Mouse (Mus musculus) midbrain, embryonic 14.5 days (tissue): ENCODE data around the gene Rffl. TPM values are rescaled to one million over a fixed set of nuclear protein-coding genes. Genes with fewer than 3 reads are reported as not detected.

Experiments
- ATAC-seq: fragments of 200-750 bp; cut with Nextera tagmentation; 2 replicates; pipeline ENCODE4 v1.8.0; 2017; ENCODE audit warnings: moderate number of reproducible peaks, moderate library complexity; ENCODE audit not compliant: low FRiP score, low TSS enrichment
- DNase-seq: peaks from one replicate; pipeline ENCODE4 v3.0.0-alpha.2; 2015
- H3K27ac ChIP-seq: fragments of 300-500 bp; sonication (generic); replicated peaks from 2 replicates; pipeline ENCODE4 v1.5.1; 2014; ENCODE audit warnings: mild to moderate bottlenecking, low read depth, low read length, moderate library complexity
- H3K27me3 ChIP-seq: fragments of 300-500 bp; sonication (generic); 2 replicates; pipeline ENCODE4 v1.6.1; 2014; ENCODE audit warnings: low read length, control low read depth, mixed read lengths; ENCODE audit not compliant: control insufficient read depth, insufficient read depth
- H3K36me3 ChIP-seq: fragments of 300-500 bp; sonication (generic); 2 replicates; pipeline ENCODE4 v1.6.1; 2014; ENCODE audit warnings: low read length, control low read depth; ENCODE audit not compliant: control insufficient read depth, insufficient read depth
- H3K4me1 ChIP-seq: fragments of 300-500 bp; sonication (generic); 2 replicates; pipeline ENCODE4 v1.6.1; 2014; ENCODE audit warnings: mild to moderate bottlenecking, antibody characterized with exemption, low read length, control low read depth; ENCODE audit not compliant: control insufficient read depth, insufficient read depth
- H3K4me2 ChIP-seq: fragments of 300-500 bp; sonication (generic); 2 replicates; pipeline ENCODE4 v1.6.1; 2014; ENCODE audit warnings: mild to moderate bottlenecking, low read length, moderate library complexity
- H3K4me3 ChIP-seq: fragments of 300-500 bp; sonication (generic); replicated peaks from 2 replicates; pipeline ENCODE4 v1.5.1; 2014; ENCODE audit warnings: low read depth, low read length
- H3K9ac ChIP-seq: fragments of 300-500 bp; sonication (generic); replicated peaks from 2 replicates; pipeline ENCODE4 v1.6.1; 2014; ENCODE audit warnings: mild to moderate bottlenecking, low read length, moderate library complexity
- H3K9me3 ChIP-seq: fragments of 300-500 bp; sonication (generic); 2 replicates; pipeline ENCODE4 v1.6.1; 2016; ENCODE audit warnings: low read length, control low read depth, mixed read lengths; ENCODE audit not compliant: control insufficient read depth
- WGBS: fragments of 180-500 bp; shearing (Covaris S2); extraction: QIAGEN DNeasy Blood & Tissue Kit; methylation state at CpG from one replicate; pipeline ENCODE4 v1.1.7; 2014; 5-methylcytosine and 5-hydroxymethylcytosine counted together
- polyA plus RNA-seq: library from polyadenylated mRNA; unstranded; fragments of >200 nt; fragmentation: Nextera tagmentation; extraction: Ambion mirVana; gene quantifications from 2 replicates; pipeline ENCODE4 v1.2.1, GENCODE M21; 2014

The Rffl gene
- polyA plus RNA-seq, 1 experiment from 2014 or later = 4.2 TPM

DNA sequence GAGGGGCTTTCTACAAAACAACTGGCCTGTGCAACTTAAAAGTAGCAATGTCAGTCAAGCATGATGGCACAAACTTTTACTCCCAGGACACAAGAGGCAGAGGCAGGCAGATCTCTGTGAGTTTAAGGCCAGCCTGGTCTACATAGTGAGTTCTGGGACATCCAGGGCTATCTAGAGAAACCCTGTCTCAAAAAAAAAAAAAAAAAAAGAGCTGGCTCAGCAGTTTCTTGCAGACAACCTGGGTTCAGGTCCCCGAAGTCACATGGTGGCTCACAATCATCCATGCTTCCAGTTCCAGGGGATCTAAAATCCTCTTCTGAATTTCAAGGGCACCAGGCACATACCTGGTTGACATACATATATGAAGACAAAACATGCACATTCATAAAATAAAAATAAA lies 115.1 kb downstream of the Rffl start:
- DNase-seq = no peak
- no peak for ATAC-seq
- Histone ChIP-seq H3K36me3 (no peaks in the 10 kb centered on the region), H3K27ac (no peak overlapping the region), H3K9me3 (no peaks in the 10 kb centered on the region), H3K9ac (no peak overlapping the region), H3K4me2 (no peak overlapping the region), H3K4me3 (no peak overlapping the region), H3K4me1 (no peaks in the 10 kb centered on the region), H3K27me3 (no peaks in the 10 kb centered on the region)
- 88% methylated on average over 1 of the region's 1 CpGs for WGBS

Other genes starting within 250 kb of the Rffl start
- 0.46 and 0.55 TPM in 2 replicates for gene Cct6b, start 106.9 kb downstream of the Rffl start, polyA plus RNA-seq
- gene Zfp830, start 106.9 kb downstream of the Rffl start, polyA plus RNA-seq = 24.2 and 26.9 TPM in 2 replicates
- gene Lig3, start 90.1 kb downstream of the Rffl start, polyA plus RNA-seq = 23.0 and 35.3 TPM in 2 replicates
- gene Rad51d, start 19.4 kb upstream of the Rffl start, polyA plus RNA-seq = 11.4 and 17.2 TPM in 2 replicates
- 0.30 and 0.38 TPM in 2 replicates for gene Fndc8, start 20.9 kb upstream of the Rffl start, polyA plus RNA-seq
- 24.8 and 28.0 TPM in 2 replicates for gene Nle1, start 37.2 kb upstream of the Rffl start, polyA plus RNA-seq
- 0.32 and 0.84 TPM in 2 replicates for gene Unc45b, start 39.3 kb upstream of the Rffl start, polyA plus RNA-seq
- gene Slfn5, start 80.1 kb upstream of the Rffl start, polyA plus RNA-seq = 0.98 and 2.6 TPM in 2 replicates
- 1.2 and 3.1 TPM in 2 replicates for gene Slfn9, start 120.6 kb upstream of the Rffl start, polyA plus RNA-seq
- 0.07 and 0.54 TPM in 2 replicates for gene Slfn8, start 149.6 kb upstream of the Rffl start, polyA plus RNA-seq
- 0.22 and 3.1 TPM in 2 replicates for gene Slfn2, start 193.9 kb upstream of the Rffl start, polyA plus RNA-seq
- gene Slfn1, start 245.6 kb upstream of the Rffl start, polyA plus RNA-seq = 0.51 TPM in 1 of 2 replicates, not detected in the other